Mouse (Mus musculus) hindbrain, embryonic 11.5 days (tissue): ENCODE data around the gene Cmtm5. TPM values are rescaled to one million over a fixed set of nuclear protein-coding genes. Genes with fewer than 3 reads are reported as not detected.

Source experiments
- ATAC-seq: fragments of 200-750 bp; cut with Nextera tagmentation; 2 replicates; pipeline ENCODE4 v1.8.0; 2017; ENCODE audit warnings: mild to moderate bottlenecking, moderate TSS enrichment, moderate library complexity; ENCODE audit not compliant: low FRiP score
- DNase-seq: peaks from one replicate; pipeline ENCODE4 v3.0.0-alpha.2; 2015; ENCODE audit warnings: low spot score
- H3K27ac ChIP-seq: fragments of 300-500 bp; sonication (generic); 2 replicates; pipeline ENCODE4 v1.5.1; 2014; ENCODE audit warnings: mild to moderate bottlenecking, low read depth, low read length
- H3K27me3 ChIP-seq: fragments of 300-500 bp; sonication (generic); 2 replicates; pipeline ENCODE4 v1.6.1; 2014; ENCODE audit warnings: mild to moderate bottlenecking, low read length, moderate library complexity, mixed read lengths; ENCODE audit not compliant: control insufficient read depth, insufficient read depth
- H3K36me3 ChIP-seq: fragments of 300-500 bp; sonication (generic); 2 replicates; pipeline ENCODE4 v1.6.1; 2014; ENCODE audit warnings: mild to moderate bottlenecking, low read length, moderate library complexity, mixed read lengths; ENCODE audit not compliant: control insufficient read depth, insufficient read depth
- H3K4me1 ChIP-seq: fragments of 300-500 bp; sonication (generic); replicated peaks from 2 replicates; pipeline ENCODE4 v1.6.1; 2014; ENCODE audit warnings: low read length, mixed read lengths; ENCODE audit not compliant: control insufficient read depth, insufficient read depth
- H3K4me2 ChIP-seq: fragments of 300-500 bp; sonication (generic); replicated peaks from 2 replicates; pipeline ENCODE4 v1.6.1; 2014; ENCODE audit warnings: mild to moderate bottlenecking, low read depth, low read length
- H3K4me3 ChIP-seq: fragments of 300-500 bp; sonication (generic); 2 replicates; pipeline ENCODE4 v1.5.1; 2014; ENCODE audit warnings: low read depth, low read length
- H3K9ac ChIP-seq: fragments of 300-500 bp; sonication (generic); 2 replicates; pipeline ENCODE4 v1.6.1; 2014; ENCODE audit warnings: low read depth, low read length
- H3K9me3 ChIP-seq: fragments of 300-500 bp; sonication (generic); 2 replicates; pipeline ENCODE4 v1.6.1; 2016; ENCODE audit warnings: low read length; ENCODE audit not compliant: control insufficient read depth
- WGBS: fragments of 180-500 bp; shearing (Covaris S2); extraction: QIAGEN DNeasy Blood & Tissue Kit; methylation state at CpG from one replicate; pipeline ENCODE4 v1.1.7; 2014; 5-methylcytosine and 5-hydroxymethylcytosine counted together
- polyA plus RNA-seq: library from polyadenylated mRNA; unstranded; fragments of >200 nt; fragmentation: Nextera tagmentation; extraction: Ambion mirVana; gene quantifications from 2 replicates; pipeline ENCODE4 v1.2.1, GENCODE M21; 2014

The Cmtm5 gene
- polyA plus RNA-seq, 1 experiment from 2014 or later, result 1.8 TPM

GRCm38 (mm10) chr14:54960769-54961168 lies 24.7 kb downstream of the Cmtm5 start:
- Histone ChIP-seq H3K4me1 (no peaks in the 10 kb centered on the region), H3K4me3 (no peak overlapping the region), H3K9me3 (no peaks in the 10 kb centered on the region), H3K36me3 (no peaks in the 10 kb centered on the region), H3K27ac (no peak overlapping the region), H3K9ac (no peak overlapping the region), H3K27me3 (no peaks in the 10 kb centered on the region), H3K4me2 (no peak overlapping the region)
- no peak for DNase-seq
- WGBS, result 76% methylated on average over 10 of the region's 10 CpGs
- ATAC-seq, result no peak

- no peaks in the 10 kb centered on the region for H3K27me3 ChIP-seq
- H3K9ac ChIP-seq, result no peak overlapping the region
- 80% methylated on average over 5 of the region's 5 CpGs for WGBS
- DNase-seq, result no peak
- no peaks in the 10 kb centered on the region for H3K9me3 ChIP-seq
- H3K4me3 ChIP-seq, result no peak overlapping the region
- no peak overlapping the region for H3K27ac ChIP-seq
- H3K36me3 ChIP-seq, result no peaks in the 10 kb centered on the region
- no peaks in the 10 kb centered on the region for H3K4me1 ChIP-seq
- H3K4me2 ChIP-seq, result no peak overlapping the region
- ATAC-seq, result no peak
Measured at GRCm38 (mm10) chr14:54961487-54961886, 25.4 kb downstream of the Cmtm5 start.

- no peaks in the 10 kb centered on the region for H3K4me1 ChIP-seq
- no peak overlapping the region for H3K9ac ChIP-seq
- DNase-seq (no peak), ATAC-seq (no peak)
- H3K27ac ChIP-seq, result no peak overlapping the region
- H3K36me3 ChIP-seq, result no peaks in the 10 kb centered on the region
- H3K4me2 ChIP-seq, result no peak overlapping the region
- WGBS, result 87% methylated on average over 7 of the region's 7 CpGs
- H3K27me3 ChIP-seq, result no peaks in the 10 kb centered on the region
- no peaks in the 10 kb centered on the region for H3K9me3 ChIP-seq
- no peak overlapping the region for H3K4me3 ChIP-seq
Measured at GRCm38 (mm10) chr14:54962714-54963113, 26.7 kb downstream of the Cmtm5 start.

GRCm38 (mm10) chr14:54963727-54964126 lies 27.7 kb downstream of the Cmtm5 start:
- Histone ChIP-seq H3K27ac (no peak overlapping the region), H3K9ac (no peak overlapping the region), H3K9me3 (no peaks in the 10 kb centered on the region), H3K4me1 (no peaks in the 10 kb centered on the region), H3K4me2 (no peak overlapping the region), H3K4me3 (no peak overlapping the region), H3K36me3 (no peaks in the 10 kb centered on the region), H3K27me3 (no peaks in the 10 kb centered on the region)
- ATAC-seq, result no peak
- DNase-seq, result no peak
- 92% methylated on average over 11 of the region's 11 CpGs for WGBS

- 77% methylated on average over 15 of the region's 15 CpGs for WGBS
- no peak overlapping the region for H3K4me2 ChIP-seq
- no peak overlapping the region for H3K9ac ChIP-seq
- H3K9me3 ChIP-seq, result no peaks in the 10 kb centered on the region
- H3K4me3 ChIP-seq, result no peak overlapping the region
- H3K36me3 ChIP-seq, result no peaks in the 10 kb centered on the region
- H3K27me3 ChIP-seq, result no peaks in the 10 kb centered on the region
- no peak for ATAC-seq
- H3K27ac ChIP-seq, result no peak overlapping the region
- no peak for DNase-seq
- no peaks in the 10 kb centered on the region for H3K4me1 ChIP-seq
Measured at GRCm38 (mm10) chr14:54965044-54965443, 29.0 kb downstream of the Cmtm5 start.

DNA sequence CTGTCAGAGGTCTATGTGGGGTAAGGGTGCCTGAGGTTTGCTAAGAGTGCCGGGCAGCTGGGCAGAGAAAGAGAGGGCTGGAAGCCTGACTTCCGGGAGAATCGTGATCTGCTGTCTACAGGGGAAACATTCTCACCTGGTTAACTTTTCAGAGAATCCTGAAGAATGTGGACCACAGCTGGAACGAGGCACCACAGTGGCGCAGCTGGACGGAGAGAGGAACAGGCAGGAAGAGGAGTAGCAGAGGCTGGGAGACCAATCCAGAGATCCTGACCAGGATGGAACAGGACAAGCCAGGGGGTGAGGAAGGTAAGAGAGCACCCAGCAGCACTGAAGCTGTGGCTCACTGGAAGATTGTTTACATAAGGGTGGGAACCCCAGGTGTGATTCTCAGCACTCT lies 29.6 kb downstream of the Cmtm5 start:
- no peaks in the 10 kb centered on the region for H3K9me3 ChIP-seq
- H3K4me1 ChIP-seq, result no peaks in the 10 kb centered on the region
- H3K4me2 ChIP-seq, result no peak overlapping the region
- H3K9ac ChIP-seq, result no peak overlapping the region
- H3K27ac ChIP-seq, result no peak overlapping the region
- H3K4me3 ChIP-seq, result no peak overlapping the region
- H3K36me3 ChIP-seq, result no peaks in the 10 kb centered on the region
- DNase-seq, result no peak
- 75% methylated on average over 6 of the region's 6 CpGs for WGBS
- no peaks in the 10 kb centered on the region for H3K27me3 ChIP-seq
- no peak for ATAC-seq

DNA sequence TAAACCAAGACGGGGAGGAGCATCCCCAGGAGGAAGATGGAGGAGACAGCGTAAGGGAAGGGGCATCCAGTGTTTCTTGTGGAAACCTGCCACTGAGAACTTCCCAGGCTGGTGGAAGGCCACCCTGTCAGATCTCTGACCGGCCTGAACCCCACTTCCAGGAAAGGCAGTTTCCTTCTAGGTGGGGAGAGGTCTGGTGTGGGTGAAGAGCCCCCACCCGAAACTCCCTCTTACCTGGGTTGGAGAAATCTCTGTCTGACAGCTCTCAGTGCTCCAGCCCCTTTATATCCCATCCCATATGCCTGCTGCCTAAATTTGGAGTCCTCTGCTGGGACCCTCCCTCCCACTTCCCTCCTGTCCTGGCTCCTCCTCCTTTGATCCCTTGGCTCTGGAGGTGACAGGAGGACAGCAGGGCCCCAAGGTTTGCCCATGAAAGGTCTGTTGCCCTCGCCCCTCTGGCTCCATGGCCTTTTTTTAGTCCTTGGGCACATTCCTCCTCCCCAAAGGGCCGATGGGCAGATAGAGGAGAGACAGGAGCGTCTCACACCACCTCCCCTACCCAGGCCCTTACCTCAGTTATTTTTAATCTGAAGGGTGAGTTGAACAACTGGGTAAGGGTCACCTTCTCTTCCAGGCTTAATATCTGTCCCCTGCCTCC lies 30.4 kb downstream of the Cmtm5 start, which contains the start of gene Myh6:
TSS of gene Myh6 (minus strand) at position 608 of the 658 bp plus-strand sequence.
- WGBS, result 74% methylated on average over 7 of the region's 7 CpGs
- no peak within 1 kb of the TSS for H3K27ac ChIP-seq
- H3K9me3 ChIP-seq, result no peaks in the 10 kb centered on the region
- ATAC-seq (no peak), DNase-seq (no peak)
- H3K4me2 ChIP-seq, result no peak within 1 kb of the TSS
- H3K27me3 ChIP-seq, result no peaks in the 10 kb centered on the region
- no peak within 1 kb of the TSS for H3K9ac ChIP-seq
- no peaks in the 10 kb centered on the region for H3K36me3 ChIP-seq
- no peak within 1 kb of the TSS for H3K4me3 ChIP-seq
- no peaks in the 10 kb centered on the region for H3K4me1 ChIP-seq

DNA sequence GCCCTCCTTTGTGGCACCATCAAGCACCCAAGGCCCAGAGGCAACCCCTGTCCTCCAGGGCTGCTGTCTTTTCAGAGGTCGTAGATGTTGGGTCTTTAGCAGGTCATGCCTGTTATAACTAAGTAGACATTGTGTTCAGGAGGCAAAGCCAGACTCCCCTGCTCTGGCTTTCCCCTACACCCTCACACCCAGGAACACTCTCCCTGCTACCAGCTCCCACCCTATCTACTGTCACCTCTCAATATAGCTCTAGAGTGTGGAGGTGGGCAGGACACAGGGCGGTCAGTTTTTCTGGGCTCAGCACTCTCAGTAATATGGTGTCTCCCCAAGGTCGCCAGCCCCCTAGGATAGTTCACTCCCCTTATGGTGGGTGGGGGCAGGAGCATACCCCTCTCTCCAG lies 31.8 kb downstream of the Cmtm5 start:
- Histone ChIP-seq H3K4me1 (no peaks in the 10 kb centered on the region), H3K27ac (no peak overlapping the region), H3K27me3 (no peaks in the 10 kb centered on the region), H3K9me3 (no peaks in the 10 kb centered on the region), H3K4me2 (no peak overlapping the region), H3K4me3 (no peak overlapping the region), H3K36me3 (no peaks in the 10 kb centered on the region), H3K9ac (no peak overlapping the region)
- WGBS, result 80% methylated on average over 3 of the region's 3 CpGs
- ATAC-seq (no peak), DNase-seq (no peak)

DNA sequence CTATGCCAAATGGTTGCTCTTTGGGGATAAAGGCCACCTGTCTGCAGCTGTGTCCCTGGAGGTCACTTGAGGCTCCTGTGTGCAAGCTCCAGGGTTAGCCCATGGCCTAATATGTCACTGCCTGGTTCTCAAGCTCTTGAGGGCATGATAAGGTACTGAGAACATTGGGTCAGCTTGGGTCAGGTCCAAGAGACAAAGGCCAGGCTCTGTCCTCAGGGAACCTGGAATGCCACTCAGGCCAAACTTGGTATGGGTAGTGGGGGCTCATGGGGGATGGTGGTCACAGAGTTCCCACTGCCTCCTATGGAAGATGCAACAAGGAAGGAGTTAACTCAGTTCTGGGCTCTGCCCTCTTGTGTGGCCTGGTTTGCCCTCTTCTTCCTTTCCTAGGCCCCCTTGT lies 32.3 kb downstream of the Cmtm5 start:
- H3K4me1 ChIP-seq, result no peaks in the 10 kb centered on the region
- no peak for ATAC-seq

More for the DNA sequence above, 32.3 kb downstream of the Cmtm5 start:
- H3K36me3 ChIP-seq, result no peaks in the 10 kb centered on the region
- H3K27ac ChIP-seq, result no peak overlapping the region
- DNase-seq, result no peak
- no peak overlapping the region for H3K4me2 ChIP-seq
- no peaks in the 10 kb centered on the region for H3K27me3 ChIP-seq
- no peak overlapping the region for H3K9ac ChIP-seq
- no peak overlapping the region for H3K4me3 ChIP-seq
- no peaks in the 10 kb centered on the region for H3K9me3 ChIP-seq
